Mouse (Mus musculus) c-Kit-positive CD71-positive TER-119-negative erythroid progenitor cells, embryonic 14.5 days (primary cell): Measurements from ENCODE around the gene Gm21974.
"Not testable (repeated sequence)": the region's sequence is repeated elsewhere in the genome, so short reads cannot be mapped to it uniquely, and the experiment has no call there.

ENCODE experiments used
- DNase-seq: peaks from one replicate; pipeline ENCODE4 v3.0.0-alpha.2; 2013; ENCODE audit warnings: low read depth

The Gm21974 gene

DNA sequence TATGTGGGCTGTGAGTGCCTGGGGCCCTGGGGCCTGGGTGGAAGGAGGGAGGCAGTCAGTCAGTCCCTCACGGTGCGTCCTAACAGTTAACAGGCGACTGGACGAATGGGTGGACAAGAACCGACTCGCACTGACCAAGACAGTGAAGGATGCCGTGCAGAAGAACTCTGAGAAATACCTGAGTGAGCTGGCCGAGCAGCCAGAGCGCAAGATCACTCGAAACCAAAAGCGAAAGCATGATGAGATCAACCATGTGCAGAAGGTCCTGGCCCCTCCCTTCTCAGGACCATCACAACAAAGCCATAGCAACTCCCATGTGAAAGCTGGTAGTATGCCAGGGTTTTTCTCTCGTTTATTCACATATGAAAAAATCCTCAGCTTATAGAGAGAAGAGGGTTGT, 20.0 kb upstream of the Gm21974 start:
- DNase-seq, result no peak

GRCm38 (mm10) chr7:127912938-127913337, 17.7 kb upstream of the Gm21974 start:
- no peak for DNase-seq

DNA sequence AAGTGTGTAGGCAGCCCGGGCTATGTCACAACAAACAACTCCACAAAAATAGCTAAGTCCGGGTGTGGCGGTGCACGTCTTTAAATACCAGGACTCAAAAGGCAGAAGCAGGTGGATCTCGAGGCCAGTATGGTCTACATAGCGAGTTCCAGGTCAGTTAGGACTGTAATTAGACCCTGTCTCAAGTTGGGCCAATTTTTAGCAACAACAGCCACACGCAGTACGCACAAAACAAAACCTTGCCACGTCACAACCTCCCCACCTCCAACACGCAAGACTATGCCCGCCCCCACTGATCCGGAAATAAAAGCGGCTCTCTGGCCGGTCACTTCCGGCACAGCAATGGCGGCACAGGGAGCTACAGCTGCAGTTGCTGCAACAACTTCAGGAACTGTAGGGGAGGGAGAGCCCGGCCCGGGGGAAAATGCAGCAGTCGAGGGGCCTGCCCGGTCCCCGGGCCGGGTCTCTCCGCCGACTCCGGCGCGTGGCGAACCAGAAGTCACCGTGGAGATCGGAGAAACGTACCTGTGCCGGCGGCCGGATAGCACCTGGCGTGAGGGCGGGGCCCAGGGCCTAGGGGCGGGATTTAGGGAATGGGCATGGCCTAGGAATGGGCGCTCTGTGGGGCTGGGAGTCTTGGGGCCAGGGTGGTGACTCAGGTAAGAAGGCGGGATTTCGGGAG, 17.1 kb upstream of the Gm21974 start, which contains the start of gene Kat8:
TSS of gene Kat8 (plus strand) at position 327 of the 682 bp plus-strand sequence.
- DNase-seq, result peak; percentile 91

DNA sequence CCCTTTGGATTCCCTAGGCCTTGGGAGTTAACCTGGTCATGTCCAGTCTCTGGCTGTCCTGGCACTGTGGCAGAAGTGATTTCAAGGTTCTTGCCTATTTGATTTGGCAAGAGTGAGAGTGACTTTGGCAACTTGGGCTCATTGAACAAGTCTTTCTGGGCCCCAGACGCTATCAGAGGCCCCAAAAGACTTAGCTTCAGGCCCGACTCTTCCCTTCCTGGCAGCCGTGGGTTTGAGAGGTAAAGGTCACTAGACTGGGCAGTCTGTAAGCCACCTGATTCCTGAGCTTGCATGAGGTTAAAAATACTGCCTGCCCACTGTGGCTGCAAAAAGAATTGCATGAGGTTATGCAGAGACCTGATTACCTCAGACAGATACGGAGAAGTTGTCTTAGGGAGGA, 13.4 kb upstream of the Gm21974 start:
- no peak for DNase-seq

- DNase-seq, result no peak
Observed at GRCm38 (mm10) chr7:127907939-127908338, 12.7 kb upstream of the Gm21974 start.

- peak; percentile 70 for DNase-seq
Observed at GRCm38 (mm10) chr7:127903971-127904796, 8.9 kb upstream of the Gm21974 start, which contains the start of gene Bckdk. Bckdk (plus strand) TSS chr7:127904082.

DNA sequence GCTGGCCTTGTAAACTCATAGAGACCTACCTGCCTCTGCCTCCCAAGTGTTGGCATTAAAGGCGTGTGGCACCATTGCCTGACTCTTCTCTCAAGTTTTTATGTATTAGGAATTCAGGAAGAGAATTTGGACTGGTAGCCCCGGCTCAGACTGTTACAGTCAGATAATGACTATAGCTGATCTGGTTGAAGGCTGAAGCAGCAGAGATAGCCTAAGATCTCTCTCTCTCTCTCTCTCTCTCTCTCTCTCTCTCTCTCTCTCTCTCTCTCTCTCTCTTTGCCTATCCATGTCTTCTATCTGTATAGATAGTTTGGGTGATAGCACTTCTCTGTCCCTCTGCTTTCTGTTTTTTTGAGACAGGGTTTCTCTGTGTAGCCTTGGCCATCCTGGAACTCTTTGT, 6.5 kb upstream of the Gm21974 start:
- no peak for DNase-seq

GRCm38 (mm10) chr7:127899997-127900396, 4.7 kb upstream of the Gm21974 start:
- DNase-seq, result no peak

DNA sequence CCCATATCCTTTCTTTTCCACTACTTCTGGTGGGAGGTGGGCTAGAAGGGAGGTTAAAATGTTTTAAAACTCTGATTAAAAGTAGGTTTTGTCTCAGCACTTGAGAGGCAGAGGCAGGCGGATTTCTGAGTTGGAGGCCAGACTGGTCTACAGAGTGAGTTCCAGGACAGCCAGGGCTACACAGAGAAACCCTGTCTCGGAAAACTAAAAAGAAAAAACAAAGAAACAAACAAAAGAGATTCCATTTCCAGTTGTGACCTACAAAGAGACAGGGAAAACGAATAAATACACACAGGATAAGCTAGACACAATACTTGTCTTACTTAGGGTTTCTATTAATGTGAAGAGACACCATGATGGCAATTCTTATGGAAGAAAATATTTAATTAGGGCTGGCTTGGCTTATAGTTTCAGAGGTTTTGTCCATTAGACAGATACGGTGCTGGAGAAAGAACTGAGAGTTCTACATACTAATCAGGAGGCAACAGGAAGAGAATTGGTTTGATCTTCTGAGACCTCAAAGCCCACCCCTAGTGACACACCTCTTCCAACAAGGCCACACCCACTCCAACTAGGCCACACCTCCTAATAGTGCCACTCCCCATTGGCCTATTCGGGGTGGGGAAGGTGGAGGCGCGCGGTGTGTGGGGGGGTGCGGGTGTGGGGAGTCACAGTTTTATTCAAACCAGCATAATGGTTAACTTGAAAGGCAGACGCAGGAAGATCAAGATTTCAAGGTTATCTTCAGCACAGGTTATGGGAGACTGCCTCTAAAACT, 3.1 kb upstream of the Gm21974 start:
- DNase-seq, result no peak

DNA sequence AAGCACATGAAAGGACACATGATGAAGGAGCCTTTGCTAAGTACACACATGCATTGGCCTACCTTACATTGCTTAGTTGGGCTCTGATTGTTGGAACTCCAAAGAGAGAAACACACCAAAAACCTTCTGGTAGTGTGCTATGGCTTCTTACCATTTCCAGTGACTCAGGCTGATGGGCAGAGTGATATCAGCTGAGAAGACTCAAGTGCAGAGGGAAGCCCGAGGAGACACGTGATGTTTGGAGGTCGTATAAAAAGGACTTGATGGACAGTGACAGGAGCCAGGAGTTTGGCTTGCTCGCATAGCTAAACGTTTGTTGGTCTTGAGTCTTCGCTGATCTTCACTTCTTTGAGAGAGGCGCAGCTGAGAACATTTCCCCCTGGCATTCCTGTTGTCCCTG, 2.3 kb upstream of the Gm21974 start:
- DNase-seq, result no peak

GRCm38 (mm10) chr7:127896384-127896783, 1.1 kb upstream of the Gm21974 start:
- peak; percentile 66 for DNase-seq

DNA sequence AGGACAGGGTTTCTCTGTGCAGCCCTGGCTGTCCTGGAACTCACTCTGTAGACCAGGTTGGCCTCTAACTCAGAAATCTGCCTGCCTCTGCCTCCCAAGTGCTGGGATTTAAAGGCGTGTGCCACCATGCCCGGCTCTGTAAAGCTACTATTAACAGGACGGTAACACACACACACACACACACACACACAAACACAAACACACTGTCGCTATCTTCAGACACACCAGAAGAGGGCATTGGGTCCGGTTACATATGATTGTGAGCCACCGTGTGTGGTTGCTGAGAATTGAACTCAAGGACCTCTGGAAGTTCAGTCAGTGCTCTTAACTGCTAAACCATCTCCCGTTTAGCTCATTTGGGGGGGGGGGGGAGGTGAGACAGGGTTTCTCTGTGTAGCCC, 637 bp upstream of the Gm21974 start:
- DNase-seq, result not testable (repeated sequence)

- DNase-seq, result no peak
Observed at GRCm38 (mm10) chr7:127894480-127894879, 774 bp downstream of the Gm21974 start.

DNA sequence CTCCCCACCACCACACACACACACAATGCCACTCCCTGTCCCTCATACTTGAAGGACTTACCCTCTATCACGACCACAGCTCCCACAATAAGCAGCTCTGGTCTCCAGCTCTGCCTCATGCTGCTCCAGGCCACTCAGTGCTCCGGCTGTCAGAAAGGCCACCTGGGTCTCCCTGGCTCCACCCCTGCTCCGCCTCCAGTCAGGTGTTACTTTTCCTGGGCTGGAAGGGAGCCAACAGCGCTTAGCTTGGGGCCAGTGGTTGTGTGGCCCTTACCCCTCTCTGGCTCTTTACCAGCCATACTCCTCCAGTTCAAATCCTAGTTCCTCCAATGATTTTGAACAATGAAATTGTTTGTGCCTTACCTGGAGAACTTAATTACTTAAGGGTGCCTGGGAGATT, 4.5 kb downstream of the Gm21974 start, which contains the start of gene Prss53:
TSS of gene Prss53 (minus strand) at position 173 of the 400 bp plus-strand sequence.
- no peak for DNase-seq

GRCm38 (mm10) chr7:127888821-127889220, 6.4 kb downstream of the Gm21974 start:
- no peak for DNase-seq

DNA sequence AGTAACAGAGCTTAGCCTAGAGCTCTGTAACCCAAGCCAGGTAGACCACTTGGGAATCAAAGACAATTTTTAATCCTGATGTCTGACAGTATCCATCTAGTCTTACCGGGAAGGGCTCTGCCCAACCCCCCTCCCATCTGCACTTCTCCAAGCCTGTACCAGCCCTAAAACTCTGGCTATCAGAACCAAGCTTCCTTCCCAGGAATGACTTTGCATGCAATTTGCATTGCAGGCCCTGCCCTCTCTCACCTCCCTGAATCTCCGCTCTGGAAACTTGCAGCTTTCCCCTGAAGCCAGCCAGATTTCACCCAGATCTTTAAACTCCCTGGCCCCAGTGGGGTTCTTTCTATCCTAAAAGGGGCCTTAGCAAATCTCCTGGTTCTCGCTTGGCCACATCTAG, 7.5 kb downstream of the Gm21974 start:
- DNase-seq, result no peak

- no peak for DNase-seq
Observed at GRCm38 (mm10) chr7:127887191-127887590, 8.1 kb downstream of the Gm21974 start.

DNA sequence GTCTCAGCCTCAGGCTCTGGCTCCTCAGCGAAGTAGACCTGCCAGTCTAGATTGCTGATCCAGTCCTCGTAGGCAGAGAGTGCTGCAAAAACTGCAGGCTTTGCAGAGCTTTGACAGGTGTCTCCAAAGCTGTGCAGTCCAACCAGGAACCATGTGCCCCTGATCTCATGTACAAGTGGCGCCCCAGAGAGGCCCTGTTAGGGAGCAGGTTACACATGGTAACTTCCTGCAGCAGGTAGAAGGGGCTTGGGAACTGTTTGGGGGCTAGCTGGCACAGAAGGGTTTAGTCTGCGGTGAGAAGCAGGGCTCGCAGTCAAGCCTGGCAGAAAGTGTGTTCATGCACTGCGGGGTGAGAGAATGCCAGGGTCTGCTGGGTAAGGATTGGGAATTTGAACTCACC, 8.7 kb downstream of the Gm21974 start:
- DNase-seq, result no peak

DNA sequence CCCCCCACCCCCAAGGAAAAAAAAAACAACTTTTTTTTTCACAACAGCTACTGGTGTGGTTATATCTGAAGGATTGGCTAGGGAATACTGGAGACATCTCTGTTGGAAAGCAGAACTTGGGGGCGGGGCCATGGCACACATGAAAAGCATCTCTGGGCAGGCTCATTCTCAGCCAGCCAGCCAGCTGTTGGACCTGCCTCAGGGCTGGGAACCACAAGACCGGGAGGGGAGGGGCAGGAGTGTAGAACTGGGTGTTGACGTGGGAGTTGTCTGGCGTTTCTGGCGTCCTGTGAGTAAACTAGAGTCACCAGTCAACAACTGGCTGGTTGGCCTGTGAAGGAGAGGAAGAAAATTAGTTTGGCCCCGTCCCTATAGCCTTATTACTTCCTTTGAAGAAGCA, 9.3 kb downstream of the Gm21974 start:
- DNase-seq, result no peak

- DNase-seq, result no peak
Observed at GRCm38 (mm10) chr7:127880431-127880830, 14.8 kb downstream of the Gm21974 start.

GRCm38 (mm10) chr7:127879301-127879700, 16.0 kb downstream of the Gm21974 start:
- DNase-seq, result no peak
